Mouse (Mus musculus) ES-E14 (cell line): ENCODE results near the gene Zfp740. TPM values are rescaled to one million over a fixed set of nuclear protein-coding genes. Genes with fewer than 3 reads are reported as not detected.

ENCODE experiments used
- DNase-seq: peaks from one replicate; pipeline ENCODE4 v3.0.0-alpha.2; 2013; ENCODE audit warnings: low read depth, low spot score
- H3K27ac ChIP-seq: 2 replicates; pipeline ENCODE4 v1.5.1; 2012; ENCODE audit warnings: low read depth, mild to moderate bottlenecking, low read length, moderate library complexity, mixed read lengths; ENCODE audit not compliant: poor library complexity, insufficient read depth, severe bottlenecking
- H3K36me3 ChIP-seq: 2 replicates; pipeline ENCODE4 v1.6.1; 2012; ENCODE audit warnings: mild to moderate bottlenecking, low read length, moderate library complexity, mixed read lengths; ENCODE audit not compliant: control insufficient read depth, poor library complexity, insufficient read depth, severe bottlenecking
- H3K4me1 ChIP-seq, 2 experiments: fragments of 150-350 bp in 1 of 2; sonication (generic) in 1 of 2; 2 replicates each; pipeline ENCODE4 v1.6.1; 2012; ENCODE audit warnings: low read length in 2 of 2, mild to moderate bottlenecking in 1 of 2, mixed read lengths in 1 of 2; ENCODE audit not compliant: control insufficient read depth in 2 of 2, insufficient read depth in 2 of 2, poor library complexity in 1 of 2
- H3K4me3 ChIP-seq, 2 experiments: fragments of 150-350 bp in 1 of 2; sonication (generic) in 1 of 2; 2 replicates each; pipeline ENCODE4 v1.5.1; 2012; ENCODE audit warnings: low read length in 2 of 2, low read depth in 1 of 2, mild to moderate bottlenecking in 1 of 2, mixed read lengths in 1 of 2; ENCODE audit not compliant: insufficient read depth in 1 of 2, poor library complexity in 1 of 2, severe bottlenecking in 1 of 2
- H3K9ac ChIP-seq: 2 replicates; pipeline ENCODE4 v1.6.1; 2012; ENCODE audit warnings: low read depth, mild to moderate bottlenecking, low read length, mixed read lengths; ENCODE audit not compliant: poor library complexity, insufficient read depth, severe bottlenecking
- H3K9me3 ChIP-seq: fragments of 150-350 bp; sonication (generic); 2 replicates; pipeline ENCODE4 v1.6.1; 2012; ENCODE audit warnings: low read depth, mild to moderate bottlenecking, low read length; ENCODE audit not compliant: control insufficient read depth, insufficient read depth
- CHD2 ChIP-seq: IDR thresholded peaks from 2 replicates; pipeline ENCODE4 v1.6.1; 2014; ENCODE audit warnings: mild to moderate bottlenecking, low read depth, low read length, inconsistent platforms
- HCFC1 ChIP-seq: IDR thresholded peaks from 2 replicates; pipeline ENCODE4 v1.6.1; 2012; ENCODE audit warnings: low read length, inconsistent platforms, borderline replicate concordance; ENCODE audit not compliant: insufficient read depth
- MAFK ChIP-seq: IDR thresholded peaks from 2 replicates; pipeline ENCODE4 v1.6.1; 2014; ENCODE audit warnings: mild to moderate bottlenecking, low read depth, low read length, inconsistent platforms; ENCODE audit not compliant: insufficient read depth
- ZC3H11A ChIP-seq: IDR thresholded peaks from 2 replicates; pipeline ENCODE4 v1.6.1; 2012; ENCODE audit warnings: low read depth, mild to moderate bottlenecking, inconsistent platforms, low read length, borderline replicate concordance
- ZNF384 ChIP-seq: IDR thresholded peaks from 2 replicates; pipeline ENCODE4 v1.6.1; 2012; ENCODE audit warnings: low read depth, low read length, inconsistent platforms
- in situ Hi-C, 2 experiments: fragments of 600-800 bp; cut with MboI; formaldehyde crosslinking; loops; one replicate each; pipeline ENCODE4 v1.15.1; 2025; ENCODE audit warnings: low sequenced_read_pairs in 2 of 2, inconsistent platforms in 1 of 2; ENCODE audit not compliant: unreplicated experiment in 2 of 2
- total RNA-seq: library from RNA; depleted of rRNA; stranded (reverse); fragments of 300-350 nt; gene quantifications from 2 replicates; pipeline ENCODE4 v1.2.3, GENCODE M21; 2012

Zfp740 gene
- total RNA-seq, 1 experiment: 98.5 TPM

- Histone ChIP-seq H3K9ac (no peak overlapping the region), H3K36me3 (no peaks in the 10 kb centered on the region; the same call in 1 of the 2 replicates), H3K4me1 (peaks cover 11 to 25% of the 10 kb centered on the region in 2 experiments), H3K27ac (no peak overlapping the region), H3K4me3 (no peak overlapping the region), H3K9me3 (no peaks in the 10 kb centered on the region)
- in situ Hi-C loops: no loop called here
- TF ChIP-seq MAFK (no peak), HCFC1 (no peak), CHD2 (no peak)
- no peak for DNase-seq
Observed at GRCm38 (mm10) chr15:102192820-102193386, 10.1 kb upstream of the Zfp740 start.

- Histone ChIP-seq H3K4me3 (no peak overlapping the region), H3K27ac (no peak overlapping the region), H3K4me1 (peaks cover 7 to 21% of the 10 kb centered on the region in 2 experiments), H3K9ac (no peak overlapping the region), H3K36me3 (no peaks in the 10 kb centered on the region), H3K9me3 (no peaks in the 10 kb centered on the region)
- TF ChIP-seq ZC3H11A (no peak), CHD2 (no peak), ZNF384 (no peak), HCFC1 (no peak)
- in situ Hi-C loops: no loop called here
- DNase-seq: no peak
Observed at GRCm38 (mm10) chr15:102193652-102194051, 9.4 kb upstream of the Zfp740 start.

- in situ Hi-C loops: no loop called here
- H3K4me1 ChIP-seq: peaks cover 4 to 14% of the 10 kb centered on the region in 2 experiments
- H3K36me3 ChIP-seq: no peaks in the 10 kb centered on the region; the same call in 1 of the 2 replicates
- no peaks in the 10 kb centered on the region for H3K9me3 ChIP-seq
- no peak overlapping the region for H3K27ac ChIP-seq
- H3K4me3 ChIP-seq: no peak overlapping the region
- DNase-seq: no peak
- TF ChIP-seq MAFK (peak; percentile 43; the same call in 1 of the 2 replicates), HCFC1 (no peak)
- H3K9ac ChIP-seq: no peak overlapping the region
Observed at GRCm38 (mm10) chr15:102194439-102194838, 8.6 kb upstream of the Zfp740 start.

- no peak for TF ChIP-seq CHD2
- no peak for TF ChIP-seq HCFC1
- TF ChIP-seq ZNF384: no peak
- TF ChIP-seq ZC3H11A: no peak
- no peak for TF ChIP-seq MAFK
- H3K9ac ChIP-seq: no peak overlapping the region
- DNase-seq: no peak
Observed at GRCm38 (mm10) chr15:102195373-102195772, 7.7 kb upstream of the Zfp740 start.

GRCm38 (mm10) chr15:102198841-102199240 is 4.2 kb upstream of the Zfp740 start:
- no peak overlapping the region for H3K27ac ChIP-seq
- in situ Hi-C loops: no loop called here
- no peak overlapping the region for H3K9ac ChIP-seq
- no peak for DNase-seq
- H3K4me1 ChIP-seq: peaks cover 0 to 4% of the 10 kb centered on the region in 2 experiments; a peak in 3 of 4 replicates
- H3K9me3 ChIP-seq: no peaks in the 10 kb centered on the region
- H3K4me3 ChIP-seq: no peak overlapping the region
- no peaks in the 10 kb centered on the region; the same call in 1 of the 2 replicates for H3K36me3 ChIP-seq
- TF ChIP-seq ZC3H11A (no peak), HCFC1 (no peak), MAFK (no peak), CHD2 (no peak)

More at GRCm38 (mm10) chr15:102195373-102195772, 7.7 kb upstream of the Zfp740 start:
- peaks cover 3 to 8% of the 10 kb centered on the region in 2 experiments; a peak in 3 of 4 replicates for H3K4me1 ChIP-seq
- in situ Hi-C loops: no loop called here
- H3K27ac ChIP-seq: no peak overlapping the region
- H3K4me3 ChIP-seq: no peak overlapping the region
- H3K36me3 ChIP-seq: no peaks in the 10 kb centered on the region; the same call in 1 of the 2 replicates
- no peaks in the 10 kb centered on the region for H3K9me3 ChIP-seq
